Mouse (Mus musculus) CD4-positive naive resting alpha-beta T cell, adult 57 days (primary cell): Measurements from ENCODE around the gene Mrnip. TPM values are rescaled to one million over a fixed set of nuclear protein-coding genes. Genes with fewer than 3 reads are reported as not detected.

Source experiments
- total RNA-seq: library from RNA; stranded (reverse); gene quantifications from one replicate; pipeline ENCODE4 v1.2.4, GENCODE M21; 2023

Gene Mrnip
- 3.6 TPM for total RNA-seq

GRCm38 (mm10) chr11:50174111-50174729, at the start of gene Mrnip:
TSS of gene Mrnip (plus strand) at chr11:50174444.

DNA sequence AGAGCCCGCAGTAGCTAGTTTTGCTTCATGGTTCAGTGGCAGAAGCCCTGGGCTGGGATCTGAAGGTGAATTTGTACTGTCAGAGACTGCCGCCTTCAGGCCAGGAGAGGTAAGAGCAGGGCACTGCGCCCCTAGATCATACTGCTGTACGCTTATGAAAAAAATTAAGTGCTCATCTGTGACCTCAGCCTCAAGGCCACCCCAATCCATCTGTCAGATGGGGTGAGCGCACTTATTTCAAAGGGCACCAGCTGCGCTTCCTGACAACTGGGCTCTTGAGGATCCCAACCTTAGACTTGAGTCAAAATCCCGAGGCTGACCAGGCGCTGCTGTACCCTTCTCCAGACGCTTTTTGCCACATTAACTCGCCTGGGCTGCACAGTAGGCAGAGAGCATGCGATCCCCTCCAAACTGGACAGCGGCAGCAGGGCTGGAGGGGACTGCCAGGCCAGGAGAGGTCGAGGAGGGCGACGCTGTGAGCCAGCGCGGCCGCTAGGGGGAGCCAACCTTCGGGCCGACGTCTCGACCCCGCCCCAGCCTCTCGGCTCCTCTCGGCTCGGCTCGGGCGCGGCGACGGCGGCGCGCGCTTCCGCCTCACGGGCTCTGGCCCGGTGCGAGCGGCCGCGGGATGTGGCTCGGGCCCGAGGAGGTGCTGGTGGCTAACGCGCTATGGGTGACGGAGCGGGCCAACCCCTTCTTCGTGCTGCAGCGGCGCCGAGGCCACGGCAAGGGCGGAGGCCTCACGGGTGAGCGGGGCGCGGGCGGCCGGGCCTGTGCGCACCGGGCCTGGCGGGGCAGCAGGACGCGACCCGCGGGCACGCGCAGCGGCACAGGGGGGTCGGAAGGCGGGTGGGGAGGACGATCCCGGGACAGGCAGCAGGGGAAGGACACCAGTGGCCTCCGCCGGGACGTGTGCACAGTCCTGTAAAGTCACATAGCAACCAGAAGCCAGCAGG, 43.2 kb upstream of the Mrnip start, which contains the start of gene Tbc1d9b:
Gene Tbc1d9b (plus strand): TSS at position 586 of the 956 bp plus-strand sequence.

GRCm38 (mm10) chr11:50210505-50211151, 36.4 kb downstream of the Mrnip start, which contains the start of the genes Sqstm1 and Mgat4b:
TSS of gene Sqstm1 (minus strand) at chr11:50210827.
TSS of gene Mgat4b (plus strand) at chr11:50210890.

DNA sequence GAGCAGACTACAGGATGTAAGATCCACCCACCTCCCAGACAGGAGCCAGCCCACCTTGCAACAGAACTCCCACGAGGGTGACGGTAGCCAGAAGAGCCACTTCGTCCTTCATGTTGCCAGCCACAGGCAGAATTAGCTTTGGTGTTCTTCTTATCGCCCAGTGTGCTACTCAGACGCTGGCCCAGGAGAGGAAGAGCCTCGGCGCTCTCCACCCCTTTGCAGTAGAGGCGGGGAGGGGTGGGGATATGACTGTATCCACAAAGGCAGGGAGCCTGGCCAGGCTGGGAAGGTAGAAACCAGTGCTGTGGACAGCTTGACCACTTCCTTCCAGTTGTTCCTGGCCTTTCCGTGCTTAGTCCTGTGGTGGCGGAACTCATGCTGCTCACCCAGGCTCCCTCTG, 64.1 kb downstream of the Mrnip start, which contains the start of gene Ltc4s:
Gene Ltc4s (minus strand): TSS at position 293 of the 400 bp plus-strand sequence.

Other genes with a start within 250 kb of the Mrnip start
- gene Rnf130, start 149.1 kb upstream of the Mrnip start, total RNA-seq, result 19.4 TPM
- 68.4 TPM for gene Tbc1d9b, start 43.0 kb upstream of the Mrnip start, total RNA-seq
- 452 TPM for gene Sqstm1, start 36.4 kb downstream of the Mrnip start, total RNA-seq
- gene Mgat4b, start 36.4 kb downstream of the Mrnip start, total RNA-seq, result 5.0 TPM
- not detected for gene Ltc4s, start 64.2 kb downstream of the Mrnip start, total RNA-seq
- 44.9 TPM for gene Maml1, start 117.9 kb downstream of the Mrnip start, total RNA-seq
- 163 TPM for gene Canx, start 151.2 kb downstream of the Mrnip start, total RNA-seq
- not detected for gene Cby3, start 180.0 kb downstream of the Mrnip start, total RNA-seq
- gene Hnrnph1, start 202.5 kb downstream of the Mrnip start, total RNA-seq, result 1,093 TPM